Mouse (Mus musculus) cerebellum, postnatal 10 days (tissue): ENCODE data around the gene Itpr2.

Experiments used
- DNase-seq, 2 experiments: peaks; one replicate each; pipeline ENCODE4 v3.0.0; 2021; ENCODE audit warnings: mixed read lengths in 2 of 2

Gene Itpr2

GRCm38 (mm10) chr6:146211233-146211632 lies 290.8 kb downstream of the Itpr2 start:
- no peak for DNase-seq

- DNase-seq = no peak
Observed at GRCm38 (mm10) chr6:146208983-146209382, 293.0 kb downstream of the Itpr2 start.

DNA sequence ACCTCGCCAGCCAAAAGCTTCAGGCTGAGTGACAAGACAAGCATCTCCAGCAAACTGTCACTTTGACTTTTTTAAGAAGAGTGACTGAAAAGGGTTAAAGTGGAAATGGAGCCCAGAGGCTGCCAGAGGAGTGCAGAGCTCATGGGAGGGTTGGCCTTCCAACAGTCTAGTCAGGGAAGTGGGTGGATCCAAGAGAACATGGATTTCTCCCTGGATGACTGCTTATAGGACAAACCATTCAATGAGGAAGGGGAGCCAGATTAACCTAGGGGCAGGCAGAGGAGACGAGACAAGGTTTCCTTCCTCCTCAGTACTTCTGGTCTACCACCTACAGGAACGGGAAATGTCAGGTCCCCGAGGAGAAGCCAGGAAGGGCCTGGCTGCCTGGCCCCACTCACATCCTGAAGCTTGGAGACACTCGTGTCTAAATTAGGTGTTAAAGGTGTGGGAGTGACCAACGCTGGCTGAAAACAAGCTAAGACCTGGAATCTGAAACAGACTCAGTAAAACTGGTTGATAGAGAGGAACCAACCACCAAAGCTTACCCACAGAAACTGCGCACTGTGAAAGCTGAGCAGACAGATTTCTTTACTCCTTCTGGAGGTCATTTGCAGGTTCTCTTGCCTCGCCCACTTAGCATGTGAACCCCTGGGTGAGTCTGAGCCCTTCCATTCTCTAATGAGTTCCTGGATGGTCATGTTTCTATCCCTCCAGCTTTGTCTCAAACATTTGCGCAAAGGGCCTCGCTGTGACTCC lies 294.6 kb downstream of the Itpr2 start:
- no peak for DNase-seq

- no peak for DNase-seq
Observed at GRCm38 (mm10) chr6:146205136-146205535, 296.9 kb downstream of the Itpr2 start.

DNA sequence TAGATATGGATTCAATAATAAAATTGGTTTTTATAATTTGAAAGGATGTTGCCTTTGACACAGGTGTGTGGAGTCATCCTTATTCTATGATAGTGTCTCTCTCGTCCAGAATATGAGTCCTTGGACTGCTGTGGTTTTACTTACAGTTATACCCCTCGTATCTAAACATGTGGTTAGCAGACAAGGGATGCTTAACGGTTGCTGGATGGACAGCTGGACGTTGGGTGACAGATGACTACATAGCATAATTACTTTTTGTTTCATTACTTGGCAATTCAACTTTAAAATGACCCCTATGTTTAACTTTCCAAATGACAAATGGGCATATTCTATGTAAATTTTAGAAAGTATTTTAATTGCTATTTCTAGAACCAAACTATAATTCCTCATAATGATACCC lies 297.6 kb downstream of the Itpr2 start:
- no peak for DNase-seq

GRCm38 (mm10) chr6:146197868-146198379 lies 304.1 kb downstream of the Itpr2 start:
- no peak for DNase-seq

DNA sequence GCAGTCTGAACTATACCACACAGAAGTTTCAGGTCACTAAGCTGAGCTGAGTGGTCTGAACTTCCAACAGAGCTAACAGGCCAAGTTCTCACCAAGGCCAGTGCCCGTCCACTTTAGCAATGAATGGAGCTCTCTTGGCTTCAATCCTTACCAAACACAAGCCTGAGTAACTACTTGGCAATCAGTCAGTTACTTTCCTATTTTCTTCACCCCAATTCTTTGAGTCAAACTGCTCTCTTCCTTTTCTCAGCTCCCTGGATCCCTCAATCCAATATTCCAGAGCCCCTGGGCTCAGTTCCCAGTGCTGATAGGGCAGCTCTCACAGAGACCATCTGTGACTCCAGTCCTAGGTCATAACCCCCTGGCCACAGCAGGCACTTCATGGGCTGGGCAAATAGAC lies 305.3 kb downstream of the Itpr2 start:
- DNase-seq = no peak

DNA sequence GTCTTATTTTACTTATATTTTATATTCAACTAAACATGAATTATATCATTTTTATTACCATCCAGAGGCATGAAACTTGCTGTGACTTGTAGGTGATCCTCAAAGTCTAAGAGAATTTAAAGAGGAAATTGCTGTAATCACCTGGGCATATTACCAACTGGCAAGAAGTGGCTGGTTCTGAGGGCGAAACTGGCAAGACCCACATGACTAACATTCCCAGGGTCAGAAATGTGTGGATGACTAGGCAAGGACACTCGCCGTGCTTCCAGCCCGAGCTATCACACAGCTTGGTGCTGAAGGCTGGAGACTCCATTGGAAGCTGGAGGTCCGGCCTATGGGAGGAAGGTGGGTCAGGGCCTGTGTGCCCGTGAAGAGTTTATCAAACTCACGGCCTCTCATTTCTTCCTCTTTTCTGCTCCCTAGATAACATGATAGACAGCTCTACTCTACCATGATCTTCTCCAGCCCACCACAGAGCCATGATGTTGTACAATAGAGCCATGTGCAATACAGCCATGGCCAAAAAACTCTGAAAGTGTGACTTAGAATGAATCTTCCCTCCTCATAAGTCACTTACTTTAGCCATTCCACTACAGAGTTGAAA lies 306.1 kb downstream of the Itpr2 start:
- no peak for DNase-seq

GRCm38 (mm10) chr6:146191931-146192330 lies 310.1 kb downstream of the Itpr2 start:
- DNase-seq = no peak

- DNase-seq = peak; percentile 10 to 13
Observed at GRCm38 (mm10) chr6:146190006-146190405, 312.0 kb downstream of the Itpr2 start.

DNA sequence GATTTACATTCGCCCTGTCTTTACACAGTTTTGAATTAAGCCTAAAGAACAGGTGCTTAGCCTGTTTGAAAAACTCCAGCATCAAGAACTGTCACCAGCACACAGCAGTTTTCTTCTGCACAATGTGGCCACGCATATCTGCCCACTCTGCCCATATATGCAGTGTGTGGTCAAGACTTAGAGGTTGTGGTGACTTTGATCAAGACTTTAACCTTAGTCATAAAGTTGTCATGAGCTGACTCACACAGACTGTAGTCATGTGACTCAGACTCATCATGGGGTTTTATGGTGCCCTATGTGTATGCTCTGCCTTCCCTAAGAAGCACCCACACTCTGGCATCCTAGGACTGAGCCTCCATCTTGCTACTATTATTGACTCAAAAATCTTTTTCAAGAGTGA lies 316.5 kb downstream of the Itpr2 start:
- no peak for DNase-seq

GRCm38 (mm10) chr6:146184771-146185170 lies 317.3 kb downstream of the Itpr2 start:
- DNase-seq = peak; percentile 71 to 74

DNA sequence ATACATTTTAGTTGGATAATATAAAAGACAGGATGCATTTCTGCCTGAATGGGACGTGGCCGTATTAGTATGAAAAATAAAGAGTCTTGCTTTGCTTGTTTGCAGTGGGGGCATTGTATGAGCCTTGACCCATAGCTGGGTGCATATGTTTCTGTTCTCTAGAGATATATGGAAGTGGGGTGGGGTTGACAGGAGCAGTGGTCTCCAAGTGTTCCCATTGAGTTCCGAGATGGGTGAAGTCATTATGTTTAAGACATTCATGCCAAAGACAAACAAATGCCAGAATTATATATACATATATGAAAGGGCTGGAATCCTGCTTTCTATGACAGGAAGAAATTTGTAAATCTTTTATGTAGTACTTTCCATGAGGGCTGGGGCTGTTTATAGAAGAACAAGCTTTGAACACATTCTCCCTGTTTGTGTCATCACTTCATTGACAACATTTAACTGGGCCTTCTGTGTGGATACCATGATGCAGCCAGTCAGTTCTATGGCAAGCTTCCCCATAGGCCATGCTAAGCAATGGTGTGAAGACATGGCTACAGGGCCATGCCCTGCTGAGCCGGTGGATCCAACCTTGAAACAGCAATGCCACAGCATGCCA lies 327.3 kb downstream of the Itpr2 start:
- no peak for DNase-seq

GRCm38 (mm10) chr6:146170603-146171051 lies 331.4 kb downstream of the Itpr2 start:
- DNase-seq = no peak

DNA sequence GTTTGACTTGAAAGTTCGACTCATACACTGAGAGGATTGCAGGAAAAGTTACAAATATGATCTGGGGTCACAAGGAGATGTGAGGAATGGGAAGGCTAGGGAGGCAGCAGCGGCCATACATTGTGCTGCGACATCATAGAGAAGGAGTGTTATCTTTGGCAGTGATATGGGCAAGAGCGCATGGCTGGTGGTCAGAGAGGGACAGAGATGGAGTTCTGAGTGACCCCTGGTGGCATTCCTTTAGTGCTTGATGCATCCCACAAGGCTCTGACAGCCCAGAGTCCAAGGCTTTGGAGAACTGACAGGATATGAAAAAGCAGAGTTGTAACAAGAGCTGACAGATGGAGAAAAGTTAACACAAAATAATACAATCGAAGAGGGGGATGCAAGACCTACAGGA lies 334.8 kb downstream of the Itpr2 start:
- no peak for DNase-seq

DNA sequence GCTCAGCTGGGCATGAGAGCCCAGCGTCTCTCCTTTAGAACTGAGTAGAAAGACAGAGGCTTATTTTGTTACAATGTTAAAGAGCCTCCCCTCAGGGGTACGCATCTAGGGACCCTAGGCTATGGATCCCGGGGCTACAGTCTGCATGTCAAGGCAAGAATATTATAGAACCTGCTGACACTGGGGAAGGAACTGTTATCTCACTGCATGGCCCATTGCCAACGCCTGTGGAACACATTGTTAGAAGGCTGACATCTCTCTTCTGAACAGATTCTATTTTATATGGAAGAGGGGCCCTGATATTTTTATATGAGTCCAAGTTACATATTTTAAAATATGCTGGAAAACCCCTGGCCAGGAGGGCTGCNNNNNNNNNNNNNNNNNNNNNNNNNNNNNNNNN lies 342.4 kb downstream of the Itpr2 start:
- DNase-seq = peak; percentile 59 to 63

DNA sequence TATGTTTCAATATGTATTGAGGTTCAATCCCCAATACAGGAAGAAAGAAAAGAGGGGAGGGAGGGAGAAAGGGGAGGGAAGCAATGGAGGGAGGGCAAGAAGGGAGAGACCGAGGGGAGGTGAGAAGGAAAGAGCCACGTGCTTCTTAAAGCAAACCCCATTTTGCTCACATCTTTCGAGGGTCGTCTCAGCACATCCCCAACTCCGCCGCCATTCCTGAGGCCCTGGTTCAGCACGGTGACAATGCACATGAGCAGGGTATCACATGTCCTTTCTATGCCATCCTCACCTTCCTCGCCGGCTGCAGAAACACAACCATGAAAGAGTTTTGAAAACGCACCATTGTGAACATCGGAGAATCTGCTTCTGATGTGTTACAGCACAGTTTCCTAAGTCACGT lies 343.3 kb downstream of the Itpr2 start:
- no peak for DNase-seq

DNA sequence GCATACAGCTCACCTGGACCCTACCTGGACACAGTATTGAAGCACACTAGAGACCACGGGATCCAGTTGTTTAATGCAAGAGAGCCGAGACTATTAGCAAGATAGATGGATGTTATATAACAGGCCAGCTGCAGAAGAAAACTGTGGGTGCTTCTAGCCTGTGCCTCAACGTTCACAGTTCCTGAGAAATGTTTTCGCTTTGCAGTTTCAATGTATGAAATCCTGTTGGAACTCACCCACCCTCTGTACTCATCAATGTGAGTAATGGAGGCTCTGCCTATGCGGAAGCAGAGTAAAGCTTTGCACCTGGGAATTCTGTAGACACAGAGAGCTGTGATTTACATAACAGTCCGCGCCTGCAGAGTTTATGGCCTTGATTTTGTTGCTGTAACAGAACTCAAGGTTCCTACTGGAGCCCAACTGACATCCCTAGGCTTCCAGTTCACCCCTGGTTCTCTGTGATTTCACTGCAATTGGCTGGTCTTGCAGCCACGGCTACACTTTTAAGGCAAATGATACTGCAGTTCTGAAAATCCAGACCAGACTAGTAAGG lies 344.0 kb downstream of the Itpr2 start:
- DNase-seq = no peak

DNA sequence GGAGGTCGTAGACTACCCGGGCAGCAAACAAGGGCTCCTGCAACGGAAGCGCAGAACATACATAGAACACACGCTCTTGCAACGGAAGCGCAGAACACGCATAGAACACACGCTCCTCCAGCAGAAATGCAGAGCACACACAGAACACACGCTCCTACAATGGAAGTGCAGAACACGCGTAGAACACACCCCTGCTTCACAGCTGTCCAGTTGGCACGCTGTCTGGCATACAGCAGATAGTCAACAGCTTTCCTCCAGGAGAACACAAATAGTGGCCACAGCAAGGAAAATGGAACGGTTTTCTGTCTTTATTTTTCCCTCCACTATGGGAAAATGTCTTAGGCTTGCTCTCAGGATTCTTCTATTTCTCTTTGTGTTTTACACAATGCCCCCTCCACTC lies 344.9 kb downstream of the Itpr2 start:
- peak; percentile 41 to 45 for DNase-seq

GRCm38 (mm10) chr6:146156536-146156935 lies 345.5 kb downstream of the Itpr2 start:
- no peak for DNase-seq

- DNase-seq = no peak
Observed at GRCm38 (mm10) chr6:146155156-146155734, 346.8 kb downstream of the Itpr2 start.

DNA sequence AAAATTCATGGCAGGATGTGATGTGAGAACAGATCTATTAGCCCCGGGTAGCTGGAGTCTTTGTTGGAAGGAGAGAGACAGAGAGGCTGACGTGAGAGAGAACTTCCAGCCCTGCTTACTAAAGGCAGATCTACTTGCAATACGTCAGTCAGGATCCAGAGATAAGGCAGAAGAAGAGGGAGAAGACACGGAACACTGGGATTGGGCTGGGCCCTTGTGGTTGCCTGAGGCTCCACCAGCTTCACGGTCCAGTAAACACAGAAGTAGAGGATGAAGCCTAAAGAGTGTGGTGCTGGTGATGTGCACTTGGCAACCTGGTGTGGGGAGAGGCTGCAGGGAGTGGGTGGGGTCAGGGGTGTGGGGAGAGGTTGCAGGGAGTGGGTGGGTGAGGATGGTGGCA lies 349.2 kb downstream of the Itpr2 start:
- peak; percentile 42 to 50 for DNase-seq

GRCm38 (mm10) chr6:146140966-146141585 lies 360.9 kb downstream of the Itpr2 start:
- no peak for DNase-seq
